Mouse (Mus musculus): ENCODE data around the gene Ly6f.

Ly6f gene

GRCm38 (mm10) chr15:75268121-75268520, at the start of gene Ly6f:
TSS of gene Ly6f (plus strand) at chr15:75268421.
- TF ChIP-seq GATA4 (IDR thresholded peaks at IDR 0.05; ENCODE audit: insufficient replicate concordance, low read length) = no peak

GRCm38 (mm10) chr15:75221942-75222341, 46.3 kb upstream of the Ly6f start:
- no peak for TF ChIP-seq GATA4 (IDR thresholded peaks at IDR 0.05; ENCODE audit: insufficient replicate concordance, low read length)

GRCm38 (mm10) chr15:75237736-75238288, 30.4 kb upstream of the Ly6f start:
- no peak for TF ChIP-seq GATA4 (IDR thresholded peaks at IDR 0.05; ENCODE audit: insufficient replicate concordance, low read length)

GRCm38 (mm10) chr15:75240558-75240957, 27.7 kb upstream of the Ly6f start:
- TF ChIP-seq GATA4 (IDR thresholded peaks at IDR 0.05; ENCODE audit: insufficient replicate concordance, low read length) = no peak

- TF ChIP-seq GATA4 (IDR thresholded peaks at IDR 0.05; ENCODE audit: insufficient replicate concordance, low read length) = no peak
Measured at GRCm38 (mm10) chr15:75242756-75243640, 25.2 kb upstream of the Ly6f start.

GRCm38 (mm10) chr15:75254671-75255070, 13.6 kb upstream of the Ly6f start:
- no peak for TF ChIP-seq GATA4 (IDR thresholded peaks at IDR 0.05; ENCODE audit: insufficient replicate concordance, low read length)

GRCm38 (mm10) chr15:75265863-75266262, 2.4 kb upstream of the Ly6f start:
- no peak for TF ChIP-seq GATA4 (IDR thresholded peaks at IDR 0.05; ENCODE audit: insufficient replicate concordance, low read length)

GRCm38 (mm10) chr15:75266626-75267025, 1.6 kb upstream of the Ly6f start:
- TF ChIP-seq GATA4 (IDR thresholded peaks at IDR 0.05; ENCODE audit: insufficient replicate concordance, low read length) = no peak

GRCm38 (mm10) chr15:75268916-75269829, 952 bp downstream of the Ly6f start:
- no peak for TF ChIP-seq GATA4 (IDR thresholded peaks at IDR 0.05; ENCODE audit: insufficient replicate concordance, low read length)

- peak; percentile 83; the same call in 1 of the 2 replicates for TF ChIP-seq GATA4 (IDR thresholded peaks at IDR 0.05; ENCODE audit: insufficient replicate concordance, low read length)
Measured at GRCm38 (mm10) chr15:75270169-75270568, 1.9 kb downstream of the Ly6f start.

GRCm38 (mm10) chr15:75270691-75271362, 2.6 kb downstream of the Ly6f start:
- no peak for TF ChIP-seq GATA4 (IDR thresholded peaks at IDR 0.05; ENCODE audit: insufficient replicate concordance, low read length)

- TF ChIP-seq GATA4 (IDR thresholded peaks at IDR 0.05; ENCODE audit: insufficient replicate concordance, low read length) = no peak
Measured at GRCm38 (mm10) chr15:75271426-75271825, 3.2 kb downstream of the Ly6f start.

GRCm38 (mm10) chr15:75271891-75272290, 3.7 kb downstream of the Ly6f start:
- no peak for TF ChIP-seq GATA4 (IDR thresholded peaks at IDR 0.05; ENCODE audit: insufficient replicate concordance, low read length)

GRCm38 (mm10) chr15:75292377-75292776, 24.2 kb downstream of the Ly6f start:
- TF ChIP-seq GATA4 (IDR thresholded peaks at IDR 0.05; ENCODE audit: insufficient replicate concordance, low read length) = no peak

GRCm38 (mm10) chr15:75293873-75294385, 25.7 kb downstream of the Ly6f start:
- no peak for TF ChIP-seq GATA4 (IDR thresholded peaks at IDR 0.05; ENCODE audit: insufficient replicate concordance, low read length)
